Mouse (Mus musculus): Measurements from ENCODE around the gene Olfr993.

Olfr993 gene

DNA sequence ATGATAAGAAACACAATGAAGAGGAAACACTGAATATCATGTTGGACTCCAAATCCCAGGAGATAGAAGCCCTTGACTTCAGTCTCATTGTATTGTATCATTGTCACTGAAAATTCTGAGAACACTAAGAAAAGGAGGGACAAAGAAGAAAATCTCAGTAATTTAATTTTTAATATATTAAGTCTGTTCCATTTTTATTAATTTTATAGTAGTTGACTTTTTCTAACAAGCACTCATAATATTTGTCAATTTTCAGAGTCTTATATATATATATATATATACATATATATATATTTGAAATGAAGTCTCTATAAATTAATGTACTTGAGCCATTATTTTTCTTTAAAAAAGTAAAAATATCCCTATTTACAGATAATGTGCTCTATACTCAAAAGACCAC, at the start of gene Olfr993:
Gene Olfr993, minus strand, starts transcription at position 101 of the 400 bp plus-strand sequence.
- no peak for DNase-seq (ENCODE audit: low spot score in 2 of 2)

DNA sequence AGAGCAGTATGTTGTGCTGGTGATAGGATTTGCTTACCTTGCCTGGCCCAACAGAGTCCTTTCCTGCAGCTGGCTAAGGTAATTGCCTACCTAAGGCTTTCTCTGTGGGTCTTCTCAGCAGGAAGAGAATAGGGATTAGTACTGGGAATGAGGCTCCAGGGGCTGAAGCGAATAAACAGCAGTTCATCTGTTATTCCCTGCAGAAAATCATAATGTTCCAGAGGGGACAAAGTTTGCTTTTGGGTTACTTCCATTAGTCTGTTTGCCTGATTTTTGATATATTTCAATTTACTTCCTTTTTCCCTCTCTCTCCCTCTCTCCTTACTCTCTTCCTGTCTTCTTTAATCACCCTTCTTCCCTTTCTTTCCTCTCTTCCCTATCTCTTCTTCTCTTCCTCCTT, 28.9 kb upstream of the Olfr993 start, which contains the start of gene Olfr995:
Gene Olfr995, minus strand, starts transcription at position 101 of the 400 bp plus-strand sequence.
- no peak for DNase-seq (ENCODE audit: low spot score in 2 of 2)

DNA sequence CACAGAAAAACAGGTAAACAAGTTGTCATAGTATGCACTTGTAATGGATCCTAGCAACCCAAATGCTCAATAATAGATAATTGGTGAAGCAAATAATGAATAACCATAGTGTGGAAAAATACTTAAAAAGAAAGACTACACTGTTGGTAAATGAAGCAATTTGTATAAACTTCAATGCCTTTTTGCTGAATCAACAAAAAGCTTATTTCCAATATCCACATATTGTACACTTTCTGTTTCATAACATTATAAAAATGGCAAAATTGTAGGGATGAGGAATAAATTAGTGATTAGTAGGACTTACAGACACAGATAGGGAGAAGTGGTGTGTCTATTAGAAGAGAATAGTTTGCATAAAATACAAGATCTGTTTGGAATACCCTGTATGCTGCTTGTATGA, 27.9 kb upstream of the Olfr993 start:
- DNase-seq (ENCODE audit: low spot score in 2 of 2): no peak

DNA sequence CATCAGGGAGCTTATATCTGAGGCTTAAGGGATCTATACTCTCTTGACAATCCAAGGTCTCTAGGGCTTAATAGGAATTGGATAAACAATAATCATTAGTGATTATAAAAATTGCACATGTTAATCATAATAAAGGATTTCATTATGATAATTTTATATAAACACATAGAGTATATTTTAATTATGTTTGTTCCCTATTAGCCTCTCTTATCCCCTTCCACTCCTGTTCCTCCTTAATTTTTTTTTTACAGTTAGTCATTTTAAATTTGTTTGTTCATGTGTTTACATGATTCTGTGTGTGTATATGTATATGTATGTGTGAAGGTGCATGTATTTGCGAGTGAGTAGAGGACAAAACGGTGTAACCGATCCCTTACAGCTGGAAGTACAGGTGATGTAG, 21.7 kb upstream of the Olfr993 start, which contains the start of gene Olfr994:
Gene Olfr994, minus strand, starts transcription at position 101 of the 400 bp plus-strand sequence.
- DNase-seq (ENCODE audit: low spot score in 2 of 2): no peak

DNA sequence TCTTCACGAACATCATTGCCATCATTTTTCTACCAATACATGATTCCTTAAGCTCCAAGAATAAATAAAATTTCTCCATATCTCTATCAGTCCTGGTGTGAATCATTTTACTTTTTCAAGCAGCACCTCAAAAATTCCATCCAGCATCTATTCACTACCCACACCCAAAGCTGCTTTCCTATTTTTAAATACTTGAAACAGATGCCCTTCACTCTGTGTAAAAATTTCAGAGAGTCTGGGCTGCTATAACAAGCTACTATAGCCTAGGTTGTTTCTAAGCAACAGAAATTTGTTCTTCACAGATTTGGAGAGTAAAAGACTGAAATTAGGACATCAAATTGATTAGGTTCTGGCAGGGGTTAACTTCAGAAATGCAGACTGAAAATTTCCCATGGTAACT, 11.2 kb upstream of the Olfr993 start:
- no peak for DNase-seq (ENCODE audit: low spot score in 2 of 2)

DNA sequence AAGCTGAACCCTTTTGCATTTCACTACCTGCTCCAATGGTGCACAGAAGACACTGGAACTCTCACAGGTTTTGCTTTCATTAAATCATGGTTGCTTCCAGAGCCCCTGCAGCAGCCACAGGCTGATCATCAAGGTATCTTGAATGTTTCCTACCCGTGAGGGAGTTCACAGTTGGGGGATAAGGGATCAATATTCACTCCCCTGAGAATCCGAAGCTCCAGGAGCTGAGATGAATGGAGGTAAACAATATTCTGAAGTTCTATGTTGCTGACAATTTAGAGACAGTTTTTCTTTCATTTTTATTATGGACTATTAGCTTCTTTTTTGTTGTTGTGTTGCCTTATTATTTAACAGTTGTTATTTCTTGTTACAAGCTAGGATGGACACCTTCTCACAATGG, 5.3 kb downstream of the Olfr993 start, which contains the start of gene Olfr992:
Gene Olfr992, minus strand, starts transcription at position 101 of the 400 bp plus-strand sequence.
- DNase-seq (ENCODE audit: low spot score in 2 of 2): no peak
